Mouse (Mus musculus): ENCODE data around the gene Retreg1. TPM values are rescaled to one million over a fixed set of nuclear protein-coding genes. Genes with fewer than 3 reads are reported as not detected.
A peak's percentile ranks its signal among the peaks of the same experiment; 100 is the strongest.

Retreg1 gene
- polyA plus RNA-seq, 1 experiment, result 24.3 TPM

DNA sequence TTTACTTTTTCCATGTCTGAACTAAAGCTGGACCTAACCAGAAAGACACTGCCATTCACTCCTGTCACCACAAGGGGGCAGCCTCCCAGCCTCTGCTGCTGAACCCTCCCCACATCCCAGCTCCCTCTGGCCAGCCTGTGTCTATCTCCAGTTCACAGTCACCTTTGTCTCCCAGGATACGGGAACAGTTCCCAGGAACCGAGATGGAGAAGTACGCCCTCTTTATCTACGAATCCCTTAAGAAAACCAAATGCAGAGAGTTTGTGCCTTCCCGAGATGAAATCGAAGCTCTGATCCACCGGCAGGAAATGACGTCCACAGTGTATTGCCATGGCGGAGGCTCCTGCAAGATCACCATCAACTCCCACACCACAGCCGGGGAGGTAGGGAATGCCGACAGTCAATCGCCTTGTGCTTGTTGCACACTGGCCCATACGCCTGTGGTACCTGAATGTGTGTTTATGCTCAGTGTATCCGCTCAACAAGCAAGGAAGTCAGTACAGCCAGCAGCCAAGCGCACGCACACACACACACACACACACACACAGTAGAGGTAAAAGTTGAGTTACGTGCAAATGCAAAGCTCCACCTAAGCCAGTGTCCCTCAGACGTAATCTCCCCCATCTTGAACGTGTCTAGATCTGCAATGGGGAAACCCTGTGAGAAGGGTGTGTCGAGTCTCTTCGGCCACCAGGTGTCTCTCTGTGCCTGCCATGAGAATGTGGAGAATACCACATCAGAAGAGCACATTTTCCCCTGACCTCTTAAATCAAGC lies 37.5 kb upstream of the Retreg1 start:
- Histone ChIP-seq H3K27ac (ENCODE audit: insufficient read depth, low read length) (no peak overlapping the region), H3K4me1 (ENCODE audit: control insufficient read depth, insufficient read depth, low read length) (0 out of 2 replicates have a peak, but pooled peaks cover 2% of the 10 kb centered on the region), H3K4me3 (ENCODE audit: insufficient read depth, low read length) (peak overlapping the region; percentile 8; the same call in 1 of the 2 replicates)
- TF ChIP-seq CTCF (IDR thresholded peaks at IDR 0.05; ENCODE audit: extremely low read depth, insufficient read depth, low read length) (peak; percentile 78), POLR2A (IDR thresholded peaks at IDR 0.05; ENCODE audit: extremely low read depth, insufficient read depth, low read length) (no peak)

DNA sequence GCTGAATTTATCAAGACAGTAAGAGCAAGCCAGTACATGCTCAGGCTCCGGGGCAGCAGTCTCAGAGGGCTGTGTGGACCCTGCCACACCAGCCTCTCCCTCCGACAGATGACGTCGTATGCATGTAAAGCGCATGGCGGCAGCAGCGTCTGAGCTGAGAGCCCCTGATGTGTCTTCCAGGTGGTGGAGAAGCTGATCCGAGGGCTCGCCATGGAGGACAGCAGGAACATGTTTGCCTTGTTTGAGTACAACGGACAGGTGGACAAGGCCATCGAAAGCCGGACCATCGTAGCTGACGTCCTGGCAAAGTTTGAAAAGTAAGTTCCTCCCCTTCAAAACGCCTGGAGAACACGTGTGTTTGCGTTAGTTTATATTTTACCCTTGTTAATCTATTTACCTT lies 36.6 kb upstream of the Retreg1 start:
- no peak for TF ChIP-seq POLR2A (IDR thresholded peaks at IDR 0.05; ENCODE audit: extremely low read depth, insufficient read depth, low read length)
- TF ChIP-seq CTCF (IDR thresholded peaks at IDR 0.05; ENCODE audit: extremely low read depth, insufficient read depth, low read length), result no peak
- H3K4me3 ChIP-seq (ENCODE audit: insufficient read depth, low read length), result no peak overlapping the region
- H3K27ac ChIP-seq (ENCODE audit: insufficient read depth, low read length), result no peak overlapping the region
- 0 out of 2 replicates have a peak, but pooled peaks cover 2% of the 10 kb centered on the region for H3K4me1 ChIP-seq (ENCODE audit: control insufficient read depth, insufficient read depth, low read length)

DNA sequence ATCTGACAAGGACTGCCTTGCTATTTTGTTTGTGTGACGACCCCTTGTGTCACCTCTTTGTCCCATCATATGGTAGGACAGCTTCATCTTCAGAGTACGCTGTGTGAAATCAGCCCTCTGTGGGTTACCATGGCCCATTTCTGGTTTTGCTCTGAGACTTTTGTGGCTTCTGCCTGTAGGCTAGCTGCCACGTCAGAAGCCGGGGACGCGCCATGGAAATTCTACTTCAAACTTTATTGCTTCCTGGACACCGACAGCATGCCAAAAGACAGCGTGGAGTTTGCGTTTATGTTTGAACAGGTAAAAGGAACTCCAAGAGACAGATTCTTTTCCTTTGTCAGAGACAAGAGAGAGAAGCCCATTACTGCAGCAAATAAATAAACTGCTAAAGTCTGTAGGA lies 36.1 kb upstream of the Retreg1 start:
- TF ChIP-seq POLR2A (IDR thresholded peaks at IDR 0.05; ENCODE audit: extremely low read depth, insufficient read depth, low read length), result no peak
- TF ChIP-seq CTCF (IDR thresholded peaks at IDR 0.05; ENCODE audit: extremely low read depth, insufficient read depth, low read length), result no peak
- no peak overlapping the region for H3K4me3 ChIP-seq (ENCODE audit: insufficient read depth, low read length)
- H3K4me1 ChIP-seq (ENCODE audit: control insufficient read depth, insufficient read depth, low read length), result 0 out of 2 replicates have a peak, but pooled peaks cover 2% of the 10 kb centered on the region
- H3K27ac ChIP-seq (ENCODE audit: insufficient read depth, low read length), result no peak overlapping the region

DNA sequence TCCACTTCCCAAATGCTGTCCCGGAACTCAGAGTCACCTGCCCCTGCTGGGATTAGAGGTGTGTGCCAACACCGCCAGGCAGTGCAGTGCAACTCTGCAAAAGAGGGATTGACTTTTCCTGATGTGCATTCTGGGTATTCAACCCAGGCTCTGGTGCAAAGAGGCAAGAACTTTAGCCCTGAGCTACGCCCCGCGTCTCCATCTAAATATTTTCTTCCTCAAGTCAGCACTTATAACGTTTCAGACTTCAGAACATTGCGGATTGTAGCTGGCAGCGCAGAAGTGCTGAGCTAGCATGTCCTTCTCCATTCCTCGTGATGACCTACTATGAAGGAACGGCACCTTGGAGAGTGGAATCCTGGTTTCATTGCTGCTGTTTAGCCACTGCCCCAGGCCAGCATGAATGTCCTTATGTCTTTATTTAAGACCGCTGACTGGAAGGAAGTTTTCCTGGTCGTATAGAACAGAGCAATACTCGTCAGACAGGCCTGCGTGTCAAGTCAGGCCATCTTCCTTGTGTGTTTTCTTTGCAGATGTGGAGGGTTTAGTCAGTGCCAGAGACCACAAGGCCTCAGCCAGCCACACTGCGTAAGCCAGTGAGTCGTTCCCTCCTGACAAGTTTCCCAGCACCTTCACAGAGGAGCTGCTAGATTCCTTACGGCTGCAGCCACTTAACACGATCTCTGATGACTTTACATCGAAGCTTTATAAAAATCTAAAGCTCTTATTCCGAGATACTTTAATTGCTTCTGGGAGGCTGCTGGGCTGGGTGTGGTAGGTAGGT lies 34.1 kb upstream of the Retreg1 start:
- no peak overlapping the region for H3K4me3 ChIP-seq (ENCODE audit: insufficient read depth, low read length)
- H3K4me1 ChIP-seq (ENCODE audit: control insufficient read depth, insufficient read depth, low read length), result no peaks in the 10 kb centered on the region
- H3K27ac ChIP-seq (ENCODE audit: insufficient read depth, low read length), result no peak overlapping the region
- TF ChIP-seq CTCF (IDR thresholded peaks at IDR 0.05; ENCODE audit: extremely low read depth, insufficient read depth, low read length) (no peak), POLR2A (IDR thresholded peaks at IDR 0.05; ENCODE audit: extremely low read depth, insufficient read depth, low read length) (no peak)

DNA sequence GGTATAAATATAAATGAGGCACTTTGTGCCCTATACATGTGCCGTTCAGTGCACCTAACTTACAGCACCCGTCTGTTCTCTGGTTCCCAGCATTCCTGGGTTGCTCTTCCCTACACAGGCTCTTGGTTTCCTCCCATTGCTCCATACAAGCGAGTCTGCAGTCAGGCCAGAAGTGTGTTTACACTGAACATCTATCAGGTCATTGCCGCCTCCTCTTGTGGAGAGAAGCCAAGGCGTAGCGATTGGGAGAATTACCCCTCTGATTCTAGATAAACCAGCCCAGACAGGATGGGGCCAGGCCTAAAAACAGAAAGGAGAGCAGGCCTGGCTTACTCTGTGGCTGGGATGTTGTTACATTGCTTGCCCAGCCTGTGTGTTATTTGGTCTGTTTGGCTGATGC lies 33.3 kb upstream of the Retreg1 start:
- Histone ChIP-seq H3K4me3 (ENCODE audit: insufficient read depth, low read length) (no peak overlapping the region), H3K27ac (ENCODE audit: insufficient read depth, low read length) (no peak overlapping the region), H3K4me1 (ENCODE audit: control insufficient read depth, insufficient read depth, low read length) (no peaks in the 10 kb centered on the region)
- TF ChIP-seq POLR2A (IDR thresholded peaks at IDR 0.05; ENCODE audit: extremely low read depth, insufficient read depth, low read length), result no peak
- TF ChIP-seq CTCF (IDR thresholded peaks at IDR 0.05; ENCODE audit: extremely low read depth, insufficient read depth, low read length), result no peak

DNA sequence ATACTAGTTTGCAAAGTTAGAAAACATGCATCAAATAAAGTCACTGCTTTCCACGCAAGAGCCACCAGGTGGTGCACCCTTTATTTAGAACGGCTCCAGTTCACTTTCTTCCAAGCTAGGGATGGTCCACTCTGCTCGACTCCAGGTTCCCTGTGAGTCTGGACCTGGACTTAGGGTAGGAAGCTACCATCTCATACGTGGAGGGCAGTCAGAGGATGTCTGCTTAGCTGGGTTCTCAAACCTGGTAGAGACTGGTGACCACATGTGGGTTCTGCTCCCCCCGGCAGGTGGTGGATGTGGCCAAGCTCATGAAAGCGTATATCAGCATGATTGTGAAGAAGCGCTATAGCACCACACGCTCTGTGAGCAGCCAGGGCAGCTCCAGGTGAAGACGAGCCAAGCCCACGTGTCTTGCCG lies 31.1 kb upstream of the Retreg1 start:
- Histone ChIP-seq H3K4me3 (ENCODE audit: insufficient read depth, low read length) (no peak overlapping the region), H3K4me1 (ENCODE audit: control insufficient read depth, insufficient read depth, low read length) (no peaks in the 10 kb centered on the region), H3K27ac (ENCODE audit: insufficient read depth, low read length) (no peak overlapping the region)
- no peak for TF ChIP-seq POLR2A (IDR thresholded peaks at IDR 0.05; ENCODE audit: extremely low read depth, insufficient read depth, low read length)
- peak; percentile 33 for TF ChIP-seq CTCF (IDR thresholded peaks at IDR 0.05; ENCODE audit: extremely low read depth, insufficient read depth, low read length)

DNA sequence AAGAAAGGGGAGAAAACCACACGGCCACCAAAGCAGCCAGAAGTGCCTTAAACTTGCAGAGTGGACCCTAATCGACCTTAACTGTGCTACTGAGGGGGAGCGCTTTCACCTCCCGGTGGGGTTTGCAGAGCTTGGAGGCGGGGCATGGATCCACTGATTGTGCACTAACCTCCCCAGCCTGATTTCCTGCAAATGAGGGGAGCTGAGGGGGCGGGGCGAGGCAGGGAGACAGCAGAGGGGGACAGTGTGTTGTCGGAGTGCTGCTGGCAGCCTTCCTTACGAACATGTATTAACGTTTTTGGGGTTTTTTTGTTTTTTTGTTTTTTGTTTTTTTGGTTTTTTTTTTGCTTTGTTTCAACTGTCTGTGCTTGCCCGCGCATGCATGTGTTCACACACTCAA lies 30.5 kb upstream of the Retreg1 start:
- TF ChIP-seq POLR2A (IDR thresholded peaks at IDR 0.05; ENCODE audit: extremely low read depth, insufficient read depth, low read length) (no peak), CTCF (IDR thresholded peaks at IDR 0.05; ENCODE audit: extremely low read depth, insufficient read depth, low read length) (no peak)
- H3K4me1 ChIP-seq (ENCODE audit: control insufficient read depth, insufficient read depth, low read length), result no peaks in the 10 kb centered on the region
- H3K4me3 ChIP-seq (ENCODE audit: insufficient read depth, low read length), result no peak overlapping the region
- no peak overlapping the region for H3K27ac ChIP-seq (ENCODE audit: insufficient read depth, low read length)

DNA sequence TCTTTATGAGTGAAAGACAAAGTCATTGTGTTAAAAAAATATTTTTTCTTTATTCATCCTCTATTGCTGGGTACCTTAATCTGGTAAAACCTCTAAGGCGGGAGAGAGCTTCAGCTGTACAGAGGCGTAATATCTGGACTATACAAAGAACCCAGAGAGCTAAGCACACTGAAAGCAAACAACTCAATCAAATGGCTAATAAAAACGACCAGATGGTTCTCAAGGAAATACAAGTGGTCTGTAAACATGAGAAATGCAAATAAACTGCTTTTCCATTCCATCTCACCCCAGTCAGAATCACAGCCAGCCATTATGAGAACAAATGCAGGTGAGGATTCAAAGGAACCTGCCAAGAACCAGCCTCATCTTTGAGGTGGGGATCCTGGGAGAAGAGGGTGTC lies 28.4 kb upstream of the Retreg1 start:
- Histone ChIP-seq H3K4me3 (ENCODE audit: insufficient read depth, low read length) (no peak overlapping the region), H3K27ac (ENCODE audit: insufficient read depth, low read length) (no peak overlapping the region), H3K4me1 (ENCODE audit: control insufficient read depth, insufficient read depth, low read length) (no peaks in the 10 kb centered on the region)
- TF ChIP-seq POLR2A (IDR thresholded peaks at IDR 0.05; ENCODE audit: extremely low read depth, insufficient read depth, low read length), result no peak
- TF ChIP-seq CTCF (IDR thresholded peaks at IDR 0.05; ENCODE audit: extremely low read depth, insufficient read depth, low read length), result no peak

DNA sequence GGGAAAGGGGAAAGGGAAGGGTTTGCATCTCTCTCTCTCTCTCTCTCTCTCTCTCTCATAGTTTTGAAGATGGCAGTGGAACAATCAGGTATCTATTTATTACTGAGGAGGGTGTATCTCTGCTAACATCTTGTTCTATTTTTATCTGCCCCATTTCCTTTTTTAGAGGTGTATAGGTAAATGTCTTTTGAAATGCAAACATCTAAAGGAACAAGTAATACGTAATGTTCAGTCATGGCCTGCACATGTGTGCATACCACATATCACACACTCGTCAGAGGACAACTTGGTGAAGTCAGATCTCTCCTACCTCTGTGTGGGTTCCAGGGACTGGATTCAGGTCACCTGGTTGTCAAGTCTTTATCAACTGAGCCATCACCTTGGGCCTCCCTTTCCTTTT lies 25.8 kb upstream of the Retreg1 start:
- no peak for TF ChIP-seq CTCF (IDR thresholded peaks at IDR 0.05; ENCODE audit: extremely low read depth, insufficient read depth, low read length)
- TF ChIP-seq POLR2A (IDR thresholded peaks at IDR 0.05; ENCODE audit: extremely low read depth, insufficient read depth, low read length), result no peak
- H3K27ac ChIP-seq (ENCODE audit: insufficient read depth, low read length), result no peak overlapping the region
- no peak overlapping the region for H3K4me3 ChIP-seq (ENCODE audit: insufficient read depth, low read length)
- no peaks in the 10 kb centered on the region for H3K4me1 ChIP-seq (ENCODE audit: control insufficient read depth, insufficient read depth, low read length)

Measured in cortical plate, adult 2 months (tissue).